Mouse (Mus musculus) liver, embryonic 15.5 days (tissue): ENCODE measurements around the gene 9130019O22Rik. TPM values are rescaled to one million over a fixed set of nuclear protein-coding genes. Genes with fewer than 3 reads are reported as not detected.

Experiments
- ATAC-seq: fragments of 200-750 bp; cut with Nextera tagmentation; 2 replicates; pipeline ENCODE4 v1.8.0; 2017; ENCODE audit warnings: moderate number of reproducible peaks, mild to moderate bottlenecking, moderate library complexity; ENCODE audit not compliant: insufficient read depth
- H3K27ac ChIP-seq: fragments of 300-500 bp; sonication (generic); replicated peaks from 2 replicates; pipeline ENCODE4 v1.5.1; 2015; ENCODE audit warnings: mild to moderate bottlenecking, inconsistent platforms
- H3K27me3 ChIP-seq: fragments of 300-500 bp; sonication (generic); 2 replicates; pipeline ENCODE4 v1.6.1; 2015; ENCODE audit warnings: mild to moderate bottlenecking, inconsistent platforms
- H3K36me3 ChIP-seq: fragments of 300-500 bp; sonication (generic); replicated peaks from 2 replicates; pipeline ENCODE4 v1.6.1; 2015; ENCODE audit warnings: moderate library complexity, mild to moderate bottlenecking, inconsistent platforms
- H3K4me1 ChIP-seq: fragments of 300-500 bp; sonication (generic); replicated peaks from 2 replicates; pipeline ENCODE4 v1.6.1; 2015; ENCODE audit warnings: inconsistent platforms
- H3K4me2 ChIP-seq: fragments of 300-500 bp; sonication (generic); 2 replicates; pipeline ENCODE4 v1.6.1; 2015; ENCODE audit warnings: moderate library complexity, mild to moderate bottlenecking, inconsistent platforms
- H3K4me3 ChIP-seq: fragments of 300-500 bp; sonication (generic); replicated peaks from 2 replicates; pipeline ENCODE4 v1.5.1; 2015; ENCODE audit warnings: mild to moderate bottlenecking, inconsistent platforms
- H3K9ac ChIP-seq: fragments of 300-500 bp; sonication (generic); 2 replicates; pipeline ENCODE4 v1.6.1; 2015; ENCODE audit warnings: moderate library complexity, mild to moderate bottlenecking, inconsistent platforms
- H3K9me3 ChIP-seq: fragments of 300-500 bp; sonication (generic); replicated peaks from 2 replicates; pipeline ENCODE4 v1.6.1; 2016; ENCODE audit warnings: inconsistent platforms
- WGBS: fragments of 180-500 bp; shearing (Covaris S2); methylation state at CpG from one replicate; pipeline ENCODE4 v1.1.7; 2015; ENCODE audit warnings: mixed read lengths; ENCODE audit not compliant: insufficient replicate concordance; 5-methylcytosine and 5-hydroxymethylcytosine counted together
- polyA plus RNA-seq: library from polyadenylated mRNA; unstranded; fragments of >200 nt; fragmentation: Nextera tagmentation; extraction: Ambion mirVana; gene quantifications from 2 replicates; pipeline ENCODE4 v1.2.1, GENCODE M21; 2015

9130019O22Rik gene
- polyA plus RNA-seq, 1 experiment from 2014 or later, result 1.5 TPM

DNA sequence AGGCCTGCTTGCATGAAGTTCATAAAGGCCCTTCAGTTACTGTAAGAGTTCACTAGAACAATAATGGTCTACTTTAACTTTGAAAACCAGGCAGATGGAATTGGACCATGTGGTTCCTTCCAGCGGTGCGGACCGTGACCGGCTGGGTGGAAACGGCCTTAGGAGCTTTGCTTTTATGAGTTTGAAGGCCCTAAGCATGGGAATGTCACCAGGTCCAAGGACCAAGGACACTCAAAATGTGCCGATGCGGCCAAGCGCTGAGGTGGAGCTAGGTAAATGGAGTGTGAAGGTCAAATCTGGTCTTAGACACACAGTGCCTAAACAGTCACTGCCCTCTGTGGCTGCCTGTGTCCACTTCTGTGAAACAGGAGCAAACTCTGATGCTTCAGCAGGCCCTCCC, 45.6 kb downstream of the 9130019O22Rik start:
- Histone ChIP-seq H3K4me3 (no peak overlapping the region), H3K9ac (no peak overlapping the region), H3K4me1 (peaks cover 43% of the 10 kb centered on the region), H3K4me2 (no peak overlapping the region), H3K36me3 (peaks cover 15% of the 10 kb centered on the region; the same call in 1 of the 2 replicates), H3K27ac (no peak overlapping the region), H3K27me3 (no peaks in the 10 kb centered on the region; the same call in 1 of the 2 replicates), H3K9me3 (no peaks in the 10 kb centered on the region)
- 81% methylated on average over 8 of the region's 8 CpGs for WGBS
- no peak for ATAC-seq

DNA sequence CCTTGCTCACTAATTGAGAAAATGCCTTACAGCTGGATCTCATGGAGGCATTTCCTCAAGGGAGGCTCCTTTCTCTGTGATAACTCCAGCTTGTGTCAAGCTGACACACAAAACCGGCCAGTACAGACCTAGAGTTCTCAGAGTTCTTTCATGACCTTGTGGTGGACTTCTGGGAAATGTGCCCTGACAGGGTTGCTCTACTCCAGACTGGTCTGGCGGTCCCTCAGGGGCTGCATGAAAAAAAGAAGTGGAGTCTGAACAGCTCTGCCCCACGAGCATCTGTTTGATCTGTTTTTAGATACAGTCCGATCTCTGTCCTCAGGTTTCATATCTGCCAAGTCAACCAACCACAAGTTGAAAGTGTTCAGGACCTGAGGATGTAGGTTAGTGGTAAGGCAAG, 49.3 kb downstream of the 9130019O22Rik start:
- Histone ChIP-seq H3K4me3 (no peak overlapping the region), H3K4me1 (0 out of 2 replicates have a peak, but pooled peaks cover 8% of the 10 kb centered on the region), H3K4me2 (no peak overlapping the region), H3K36me3 (0 out of 2 replicates have a peak, but pooled peaks cover 4% of the 10 kb centered on the region), H3K27ac (no peak overlapping the region), H3K27me3 (no peaks in the 10 kb centered on the region), H3K9me3 (no peaks in the 10 kb centered on the region), H3K9ac (no peak overlapping the region)
- no peak for ATAC-seq
- WGBS, result 32% methylated on average over 4 of the region's 4 CpGs

DNA sequence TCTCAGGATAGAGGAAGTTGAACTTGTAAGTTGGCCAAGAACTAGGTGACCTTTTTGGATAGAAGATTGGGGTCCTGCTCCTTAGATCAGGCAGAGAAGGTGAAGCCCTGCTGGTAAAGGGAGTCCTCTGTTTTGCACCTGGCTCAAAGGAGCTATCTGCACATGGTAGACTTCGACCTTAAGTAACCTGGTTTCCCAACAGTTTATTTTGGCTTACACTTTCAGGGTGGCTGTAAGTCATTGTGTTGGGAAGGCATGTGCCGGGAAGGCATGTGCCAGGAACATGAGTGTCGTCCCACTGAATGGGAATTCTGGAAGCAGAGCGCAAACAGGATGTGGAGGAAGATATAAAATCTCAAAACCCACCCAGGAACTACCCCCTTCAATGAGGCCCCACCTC, 51.4 kb downstream of the 9130019O22Rik start:
- Histone ChIP-seq H3K4me1 (no peaks in the 10 kb centered on the region), H3K9ac (no peak overlapping the region), H3K4me3 (no peak overlapping the region), H3K27me3 (no peaks in the 10 kb centered on the region), H3K27ac (no peak overlapping the region), H3K9me3 (no peaks in the 10 kb centered on the region), H3K36me3 (no peaks in the 10 kb centered on the region), H3K4me2 (no peak overlapping the region)
- 71% methylated on average over 4 of the region's 4 CpGs for WGBS
- ATAC-seq, result no peak

DNA sequence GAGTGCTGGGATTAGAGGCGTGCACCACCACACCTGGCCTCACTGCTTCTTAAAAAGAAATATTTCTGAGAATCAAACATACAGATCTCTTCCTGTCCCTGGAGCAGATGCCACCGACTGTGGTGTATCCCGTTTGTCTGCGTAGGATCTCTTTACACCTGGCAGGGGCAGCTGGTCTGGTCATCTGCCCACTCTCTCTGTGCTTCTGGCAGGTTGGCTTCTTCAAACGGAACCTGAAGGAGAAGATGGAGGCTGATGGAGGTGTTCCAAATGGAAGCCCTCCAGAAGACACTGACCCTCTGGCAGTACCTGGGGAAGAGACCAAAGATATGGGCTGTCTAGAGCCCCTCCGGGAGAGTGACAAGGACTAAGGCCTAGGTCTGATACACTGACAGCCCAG, 53.7 kb downstream of the 9130019O22Rik start:
- ATAC-seq, result no peak
- WGBS, result 68% methylated on average over 6 of the region's 6 CpGs
- no peaks in the 10 kb centered on the region for H3K27me3 ChIP-seq
- no peaks in the 10 kb centered on the region for H3K4me1 ChIP-seq
- no peaks in the 10 kb centered on the region for H3K36me3 ChIP-seq
- no peak overlapping the region for H3K9ac ChIP-seq
- no peak overlapping the region for H3K27ac ChIP-seq
- H3K4me2 ChIP-seq, result no peak overlapping the region
- no peaks in the 10 kb centered on the region for H3K9me3 ChIP-seq
- H3K4me3 ChIP-seq, result no peak overlapping the region

Other genes with a start within 250 kb of the 9130019O22Rik start
- 6.7 and 6.8 TPM in 2 replicates for gene Spn, start 249.3 kb downstream of the 9130019O22Rik start, polyA plus RNA-seq
- 18.0 and 21.5 TPM in 2 replicates for gene Cd2bp2, start 191.1 kb downstream of the 9130019O22Rik start, polyA plus RNA-seq
- 17.1 and 18.2 TPM in 2 replicates for gene Tbc1d10b, start 178.7 kb downstream of the 9130019O22Rik start, polyA plus RNA-seq
- 67.8 and 89.3 TPM in 2 replicates for gene Mylpf, start 178.3 kb downstream of the 9130019O22Rik start, polyA plus RNA-seq
- 6.3 and 6.8 TPM in 2 replicates for gene Zfp553, start 154.1 kb downstream of the 9130019O22Rik start, polyA plus RNA-seq
- 9.4 and 9.7 TPM in 2 replicates for gene Sept1, start 154.0 kb downstream of the 9130019O22Rik start, polyA plus RNA-seq
- 13.8 and 15.0 TPM in 2 replicates for gene Zfp771, start 142.9 kb downstream of the 9130019O22Rik start, polyA plus RNA-seq
- gene Dctpp1, start 126.5 kb downstream of the 9130019O22Rik start, polyA plus RNA-seq, result 74.2 and 84.8 TPM in 2 replicates
- 162 and 175 TPM in 2 replicates for gene Sephs2, start 113.1 kb downstream of the 9130019O22Rik start, polyA plus RNA-seq
- gene Itgal, start 90.9 kb downstream of the 9130019O22Rik start, polyA plus RNA-seq, result 6.2 and 7.3 TPM in 2 replicates
- gene Zfp768, start 41.6 kb downstream of the 9130019O22Rik start, polyA plus RNA-seq, result 3.1 and 4.4 TPM in 2 replicates
- gene Zfp747, start 11.1 kb downstream of the 9130019O22Rik start, polyA plus RNA-seq, result 1.8 and 2.3 TPM in 2 replicates
- 1.3 and 1.5 TPM in 2 replicates for gene E430018J23Rik, start 6.5 kb upstream of the 9130019O22Rik start, polyA plus RNA-seq
- gene Zfp764, start 19.7 kb upstream of the 9130019O22Rik start, polyA plus RNA-seq, result 1.3 and 1.7 TPM in 2 replicates
- gene Zfp688, start 34.9 kb upstream of the 9130019O22Rik start, polyA plus RNA-seq, result 7.3 and 9.1 TPM in 2 replicates
- 2.1 TPM in 2 replicates for gene Zfp689, start 62.0 kb upstream of the 9130019O22Rik start, polyA plus RNA-seq
- gene Prr14, start 72.4 kb upstream of the 9130019O22Rik start, polyA plus RNA-seq, result 19.8 and 22.4 TPM in 2 replicates
- 5.5 and 5.6 TPM in 2 replicates for gene Fbrs, start 92.0 kb upstream of the 9130019O22Rik start, polyA plus RNA-seq
- gene Srcap, start 124.8 kb upstream of the 9130019O22Rik start, polyA plus RNA-seq, result 15.0 and 18.9 TPM in 2 replicates
- 5.2 and 5.5 TPM in 2 replicates for gene Gm42715, start 132.4 kb upstream of the 9130019O22Rik start, polyA plus RNA-seq
- 2.6 and 2.7 TPM in 2 replicates for gene Tmem265, start 174.2 kb upstream of the 9130019O22Rik start, polyA plus RNA-seq
- 20.0 and 24.6 TPM in 2 replicates for gene Phkg2, start 186.2 kb upstream of the 9130019O22Rik start, polyA plus RNA-seq
- 6.4 and 8.3 TPM in 2 replicates for gene Ccdc189, start 201.4 kb upstream of the 9130019O22Rik start, polyA plus RNA-seq
- 18.3 and 19.5 TPM in 2 replicates for gene Rnf40, start 201.6 kb upstream of the 9130019O22Rik start, polyA plus RNA-seq
- gene Zfp629, start 228.6 kb upstream of the 9130019O22Rik start, polyA plus RNA-seq, result 1.2 and 1.6 TPM in 2 replicates